Mouse (Mus musculus): ENCODE results near the gene Twnk.

DNA sequence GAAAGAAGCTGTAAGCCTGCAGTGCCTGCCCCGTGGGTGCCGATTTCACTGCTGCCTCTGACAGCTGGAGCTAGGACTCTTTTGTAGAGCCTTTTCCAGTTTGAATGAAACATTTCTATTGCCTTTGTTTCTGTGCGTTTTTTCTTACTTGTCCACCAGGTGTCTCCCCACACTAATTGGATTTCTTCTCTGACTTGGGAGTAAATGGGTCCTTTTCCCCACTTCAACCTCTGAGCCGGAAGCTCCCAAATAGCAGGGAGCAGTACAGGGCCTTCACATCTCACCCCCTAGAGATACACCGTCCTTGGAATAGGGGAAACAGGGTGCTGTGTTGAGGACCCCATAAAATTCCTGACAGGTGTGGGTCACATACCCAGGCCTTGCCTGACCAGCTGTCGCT is 7.2 kb downstream of the Twnk start:
- TF ChIP-seq POU5F1 (IDR thresholded peaks at IDR 0.05; ENCODE audit: borderline replicate concordance, low read length) (no peak), CTCF (conservative IDR thresholded peaks at IDR 0.05; ENCODE audit: low read length) (peak; percentile 45)

Measured in E14TG2a.4 (cell line).